Mouse (Mus musculus) cortical plate, adult 2 months (tissue): ENCODE measurements around the gene Itih4. TPM values are rescaled to one million over a fixed set of nuclear protein-coding genes. Genes with fewer than 3 reads are reported as not detected.

Experiments
- H3K27ac ChIP-seq: fragments of 200-500 bp; 2 replicates; pipeline ENCODE4 v1.5.1; 2012; ENCODE audit warnings: low read length, control low read depth, inconsistent platforms; ENCODE audit not compliant: insufficient read depth
- H3K4me1 ChIP-seq: fragments of 200-500 bp; 2 replicates; pipeline ENCODE4 v1.6.1; 2011; ENCODE audit warnings: low read length; ENCODE audit not compliant: control insufficient read depth, insufficient read depth
- H3K4me3 ChIP-seq: fragments of 200-500 bp; 2 replicates; pipeline ENCODE4 v1.5.1; 2011; ENCODE audit warnings: mild to moderate bottlenecking, low read length, control low read depth; ENCODE audit not compliant: insufficient read depth
- CTCF ChIP-seq: fragments of 200-500 bp; IDR thresholded peaks from 2 replicates; pipeline ENCODE4 v1.5.1; 2011; ENCODE audit warnings: mild to moderate bottlenecking, control low read depth, low read length; ENCODE audit not compliant: insufficient read depth; ENCODE audit errors: extremely low read depth
- POLR2A ChIP-seq: fragments of 200-500 bp; IDR thresholded peaks from 2 replicates; pipeline ENCODE4 v1.6.1; 2011; ENCODE audit warnings: mild to moderate bottlenecking, low read length, control low read depth; ENCODE audit not compliant: insufficient read depth; ENCODE audit errors: extremely low read depth
- polyA plus RNA-seq: library from polyadenylated mRNA; depleted of rRNA; stranded (reverse); fragments of >200 nt; gene quantifications from 2 replicates; pipeline ENCODE4 v1.2.3, GENCODE M21; 2012

The Itih4 gene
- polyA plus RNA-seq, 1 experiment: 0.04 TPM

DNA sequence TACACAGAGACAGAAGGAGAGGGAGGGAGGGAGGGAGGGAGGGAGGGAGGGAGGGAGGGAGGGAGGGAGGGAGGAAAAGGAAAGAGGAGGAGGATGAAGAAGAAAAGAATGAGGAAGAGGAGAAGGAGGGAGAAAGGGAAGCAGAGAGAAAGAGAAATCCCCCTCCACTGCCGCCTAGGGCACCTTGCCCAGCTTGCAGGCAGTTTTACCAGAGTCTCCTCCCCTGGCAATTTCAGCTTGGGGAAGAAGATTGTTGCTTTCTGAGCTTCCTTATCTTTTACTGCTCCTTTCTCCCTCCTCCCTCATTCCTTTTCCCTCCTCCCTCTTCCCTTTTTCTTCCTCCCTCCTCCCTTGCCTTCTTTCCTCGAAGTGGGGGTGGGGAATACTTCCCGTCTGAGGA lies 16.8 kb downstream of the Itih4 start:
- H3K27ac ChIP-seq: no peak overlapping the region
- no peaks in the 10 kb centered on the region for H3K4me1 ChIP-seq
- TF ChIP-seq CTCF (no peak), POLR2A (no peak)
- no peak overlapping the region for H3K4me3 ChIP-seq

GRCm38 (mm10) chr14:30904307-30904706 lies 18.0 kb downstream of the Itih4 start:
- Histone ChIP-seq H3K4me3 (no peak overlapping the region), H3K4me1 (no peaks in the 10 kb centered on the region), H3K27ac (no peak overlapping the region)
- TF ChIP-seq CTCF (no peak), POLR2A (no peak)

GRCm38 (mm10) chr14:30906001-30906400 lies 19.7 kb downstream of the Itih4 start:
- Histone ChIP-seq H3K4me3 (no peak overlapping the region), H3K27ac (no peak overlapping the region), H3K4me1 (no peaks in the 10 kb centered on the region)
- no peak for TF ChIP-seq CTCF
- no peak for TF ChIP-seq POLR2A

GRCm38 (mm10) chr14:30907814-30908265 lies 21.6 kb downstream of the Itih4 start:
- no peaks in the 10 kb centered on the region for H3K4me1 ChIP-seq
- TF ChIP-seq CTCF (no peak), POLR2A (no peak)

DNA sequence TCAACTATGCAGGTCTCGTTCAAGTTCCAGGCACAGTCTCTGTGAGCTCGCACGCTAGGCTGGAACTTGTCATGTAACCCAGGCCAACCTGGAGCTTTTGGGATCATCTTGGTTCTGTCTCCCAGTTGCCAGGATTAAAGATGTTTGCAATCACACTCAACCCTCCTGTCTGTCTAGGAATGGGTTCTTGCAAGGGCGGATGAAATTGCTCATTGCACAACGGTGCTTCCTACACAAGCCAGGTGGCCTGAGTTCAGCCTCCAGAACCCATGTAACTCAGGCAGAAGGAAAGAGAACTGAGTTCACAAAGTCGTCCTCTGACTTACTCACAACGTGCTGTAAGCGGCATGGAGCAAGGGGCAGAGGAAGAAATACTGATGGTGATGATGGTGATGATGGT lies 24.9 kb downstream of the Itih4 start:
- H3K4me1 ChIP-seq: no peaks in the 10 kb centered on the region
- H3K4me3 ChIP-seq: no peak overlapping the region
- TF ChIP-seq POLR2A (no peak), CTCF (no peak)
- H3K27ac ChIP-seq: no peak overlapping the region

More at GRCm38 (mm10) chr14:30907814-30908265, 21.6 kb downstream of the Itih4 start:
- no peak overlapping the region for H3K4me3 ChIP-seq
- H3K27ac ChIP-seq: no peak overlapping the region

- Histone ChIP-seq H3K4me3 (no peak overlapping the region), H3K4me1 (no peaks in the 10 kb centered on the region), H3K27ac (no peak overlapping the region)
- TF ChIP-seq CTCF (no peak), POLR2A (no peak)
Observed at GRCm38 (mm10) chr14:30912641-30913040, 26.4 kb downstream of the Itih4 start.

DNA sequence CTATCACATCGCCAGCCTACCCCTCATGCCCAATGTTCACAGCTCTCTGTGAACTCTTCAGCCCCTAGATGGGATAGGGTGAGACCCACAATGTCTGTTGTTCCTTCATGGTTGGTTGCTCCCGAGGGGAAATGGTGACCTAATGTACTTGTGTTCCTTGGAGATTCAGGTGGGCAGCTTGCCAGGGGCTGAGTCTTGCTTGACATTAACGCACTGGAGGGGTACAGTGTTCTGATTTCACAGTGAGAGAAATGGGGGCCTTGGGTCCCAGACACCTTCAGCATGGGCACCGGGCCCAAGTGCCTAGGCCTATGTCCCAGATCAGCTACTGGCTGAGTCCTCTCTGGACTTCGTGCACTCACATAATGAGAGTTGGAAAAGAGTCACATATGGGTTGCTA lies 27.1 kb downstream of the Itih4 start:
- Histone ChIP-seq H3K4me3 (no peak overlapping the region), H3K4me1 (no peaks in the 10 kb centered on the region), H3K27ac (no peak overlapping the region)
- TF ChIP-seq POLR2A (no peak), CTCF (no peak)

GRCm38 (mm10) chr14:30916516-30916915 lies 30.2 kb downstream of the Itih4 start:
- no peak overlapping the region for H3K4me3 ChIP-seq
- no peaks in the 10 kb centered on the region for H3K4me1 ChIP-seq
- TF ChIP-seq POLR2A (no peak), CTCF (no peak)
- no peak overlapping the region for H3K27ac ChIP-seq

- Histone ChIP-seq H3K27ac (no peak overlapping the region), H3K4me1 (peaks cover 2% of the 10 kb centered on the region), H3K4me3 (no peak overlapping the region)
- TF ChIP-seq POLR2A (no peak), CTCF (no peak)
Observed at GRCm38 (mm10) chr14:30922053-30922670, 35.9 kb downstream of the Itih4 start.

DNA sequence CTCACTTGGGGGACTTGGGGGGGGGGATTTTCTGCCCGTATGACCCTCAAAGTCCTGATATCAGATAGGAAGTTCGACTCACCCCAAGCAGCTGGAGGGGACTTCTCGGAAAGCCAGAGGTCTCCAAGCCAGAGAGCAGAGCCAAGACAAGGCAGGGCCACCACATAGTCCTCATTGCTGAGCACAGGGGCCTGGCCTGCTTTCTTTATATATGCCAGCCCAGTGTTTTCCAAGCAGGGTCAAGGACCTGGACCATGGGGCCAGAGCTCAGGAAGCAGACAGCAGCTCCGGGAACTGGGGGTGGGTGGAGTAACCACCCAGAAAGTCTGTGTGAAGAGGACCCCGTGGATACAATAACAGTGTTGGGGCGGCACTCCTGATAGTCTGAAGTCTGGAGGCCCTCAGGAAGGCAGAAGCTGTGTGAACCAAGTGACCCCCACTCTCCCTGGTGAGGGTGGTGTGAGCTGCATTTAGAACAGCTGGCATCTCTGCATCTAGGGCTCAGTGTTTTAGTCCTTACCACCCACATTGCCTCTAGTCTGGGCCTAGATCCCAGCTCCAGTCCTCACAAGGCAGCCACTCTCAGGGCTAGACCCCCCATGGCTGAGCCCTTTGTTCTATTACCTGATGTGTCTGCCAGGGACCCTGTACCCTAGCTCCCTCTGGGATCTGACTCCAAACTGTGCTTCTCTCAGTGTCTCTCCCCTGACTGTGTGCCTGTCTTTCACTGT lies 37.3 kb downstream of the Itih4 start, which contains the start of gene Itih3:
Gene Itih3, minus strand, starts transcription at position 386 of the 731 bp plus-strand sequence.
- peak within 1 kb of the TSS; percentile 42 for H3K27ac ChIP-seq
- H3K4me3 ChIP-seq: no peak within 1 kb of the TSS
- TF ChIP-seq POLR2A (no peak), CTCF (no peak)
- peaks cover 2% of the 10 kb centered on the region for H3K4me1 ChIP-seq
